Mouse (Mus musculus) myocyte (in vitro differentiated cells): Measurements from ENCODE around the gene Rer1.

Source experiments
- CEBPB ChIP-seq: IDR thresholded peaks from 2 replicates; pipeline ENCODE4 v1.6.1; 2011; ENCODE audit warnings: mild to moderate bottlenecking, moderate library complexity; ENCODE audit not compliant: poor library complexity, insufficient read depth, severe bottlenecking
- E2F4 ChIP-seq: IDR thresholded peaks from one replicate; pipeline ENCODE4 v1.6.1; 2011; ENCODE audit warnings: mild to moderate bottlenecking, control low read depth, moderate library complexity; ENCODE audit not compliant: insufficient read depth
- MYOD1 ChIP-seq, 3 experiments: IDR thresholded peaks; one replicate each; pipeline ENCODE4 v1.6.1; 2011; ENCODE audit warnings: control low read depth in 2 of 3, low read depth in 2 of 3, mild to moderate bottlenecking in 2 of 3, moderate library complexity in 1 of 3; ENCODE audit not compliant: insufficient read length in 2 of 3, control insufficient read depth in 1 of 3
- MYOG ChIP-seq, 3 experiments: IDR thresholded peaks; one replicate each; pipeline ENCODE4 v1.6.1; 2011; ENCODE audit warnings: control low read depth in 2 of 3, low read depth in 2 of 3, mild to moderate bottlenecking in 2 of 3; ENCODE audit not compliant: insufficient read length in 2 of 3, control insufficient read depth in 1 of 3, insufficient read depth in 1 of 3
- POLR2A ChIP-seq: IDR thresholded peaks from one replicate; pipeline ENCODE4 v1.6.1; 2011; ENCODE audit warnings: low read depth, mild to moderate bottlenecking, control low read depth, moderate library complexity; ENCODE audit not compliant: insufficient read length
- POLR2AphosphoS2 ChIP-seq: IDR thresholded peaks from one replicate; pipeline ENCODE4 v1.6.1; 2011; ENCODE audit warnings: low read depth, control low read depth; ENCODE audit not compliant: insufficient read length
- TCF12 ChIP-seq: IDR thresholded peaks from one replicate; pipeline ENCODE4 v1.6.1; 2011; ENCODE audit warnings: mild to moderate bottlenecking, control low read depth; ENCODE audit not compliant: poor library complexity, insufficient read depth, severe bottlenecking

- TF ChIP-seq TCF12 (no peak), POLR2A (no peak), MYOG (IDR thresholded peaks at IDR 0.05; ENCODE audit: control insufficient read depth in 1 of 3, insufficient read depth in 1 of 3, insufficient read length in 2 of 3, low read depth in 2 of 3) (no peak), E2F4 (no peak), CEBPB (peak; percentile 36; the same call in 1 of the 2 replicates), POLR2AphosphoS2 (no peak), MYOD1 (IDR thresholded peaks at IDR 0.05; ENCODE audit: control insufficient read depth in 1 of 3, insufficient read length in 2 of 3, low read depth in 2 of 3) (no peak)
Measured at GRCm38 (mm10) chr4:155065970-155066833, 20.0 kb downstream of the Rer1 start.
